Mouse (Mus musculus): ENCODE measurements around the gene Hoxb5. TPM values are rescaled to one million over a fixed set of nuclear protein-coding genes. Genes with fewer than 3 reads are reported as not detected.

Gene Hoxb5
- polyA plus RNA-seq, 1 experiment from 2014 or later, result 0.38 TPM

MicroRNA genes within 50 kb of the gene (microRNA counts, 519-probe panel; counts per million panel counts)
- microRNA mmu-miR-10a, result 460 counts per million, percentile 65 among the panel's probes with 10 or more counts
- 460 counts per million, percentile 65 among the panel's probes with 10 or more counts for microRNA mmu-miR-196a

Small RNA genes within 50 kb of the gene (microRNA-seq; reads per million reads assigned to microRNA genes)
- gene Mir10a (545 reads per million, percentile 70 among the genes with 10 or more reads in this experiment), gene Mir196a-1 (not detected)

Other genes starting within 250 kb of the Hoxb5 start
- 49.2 and 53.0 TPM in 2 replicates for gene Ube2z, start 237.9 kb upstream of the Hoxb5 start, polyA plus RNA-seq (2016; fragmentation: Nextera tagmentation; extraction: Ambion mirVana)
- 494 and 532 TPM in 2 replicates for gene Atp5g1, start 227.7 kb upstream of the Hoxb5 start, polyA plus RNA-seq (2016; fragmentation: Nextera tagmentation; extraction: Ambion mirVana)
- not detected in 2 replicates for gene Calcoco2, start 191.4 kb upstream of the Hoxb5 start, polyA plus RNA-seq (2016; fragmentation: Nextera tagmentation; extraction: Ambion mirVana)
- 0.12 TPM in 1 of 2 replicates, not detected in the other for gene Ttll6, start 169.6 kb upstream of the Hoxb5 start, polyA plus RNA-seq (2016; fragmentation: Nextera tagmentation; extraction: Ambion mirVana)
- gene Hoxb13, start 109.0 kb upstream of the Hoxb5 start, polyA plus RNA-seq (2016; fragmentation: Nextera tagmentation; extraction: Ambion mirVana), result not detected in 2 replicates
- 0.09 TPM in 2 replicates for gene Hoxb9, start 31.9 kb upstream of the Hoxb5 start, polyA plus RNA-seq (2016; fragmentation: Nextera tagmentation; extraction: Ambion mirVana)
- gene Hoxb8, start 21.4 kb upstream of the Hoxb5 start, polyA plus RNA-seq (2016; fragmentation: Nextera tagmentation; extraction: Ambion mirVana), result not detected in 2 replicates
- gene Hoxb7, start 16.7 kb upstream of the Hoxb5 start, polyA plus RNA-seq (2016; fragmentation: Nextera tagmentation; extraction: Ambion mirVana), result not detected in 2 replicates
- not detected in 2 replicates for gene Hoxb6, start 10.9 kb upstream of the Hoxb5 start, polyA plus RNA-seq (2016; fragmentation: Nextera tagmentation; extraction: Ambion mirVana)
- 0.22 TPM in 1 of 2 replicates, not detected in the other for gene Hoxb4, start 14.9 kb downstream of the Hoxb5 start, polyA plus RNA-seq (2016; fragmentation: Nextera tagmentation; extraction: Ambion mirVana)
- 0.53 and 0.87 TPM in 2 replicates for gene Hoxb3, start 20.0 kb downstream of the Hoxb5 start, polyA plus RNA-seq (2016; fragmentation: Nextera tagmentation; extraction: Ambion mirVana)
- 3.9 and 6.5 TPM in 2 replicates for gene Hoxb2, start 47.2 kb downstream of the Hoxb5 start, polyA plus RNA-seq (2016; fragmentation: Nextera tagmentation; extraction: Ambion mirVana)
- 0.08 and 0.18 TPM in 2 replicates for gene Hoxb1, start 62.4 kb downstream of the Hoxb5 start, polyA plus RNA-seq (2016; fragmentation: Nextera tagmentation; extraction: Ambion mirVana)
- 0.32 and 0.50 TPM in 2 replicates for gene Skap1, start 161.3 kb downstream of the Hoxb5 start, polyA plus RNA-seq (2016; fragmentation: Nextera tagmentation; extraction: Ambion mirVana)

Data from embryonic facial prominence, embryonic 12.5 days (tissue).